Mouse (Mus musculus) olfactory bulb, adult 2 months (tissue): ENCODE data around the gene Defb43.

Experiments used
- CTCF ChIP-seq: fragments of 200-500 bp; IDR thresholded peaks from 2 replicates; pipeline ENCODE4 v1.5.1; 2012; ENCODE audit warnings: low read depth, mild to moderate bottlenecking, low read length, moderate library complexity; ENCODE audit not compliant: insufficient read depth
- POLR2A ChIP-seq: fragments of 200-500 bp; IDR thresholded peaks from 2 replicates; pipeline ENCODE4 v1.6.1; 2012; ENCODE audit warnings: mild to moderate bottlenecking, low read depth, low read length, moderate library complexity; ENCODE audit not compliant: insufficient read depth

- no peak for TF ChIP-seq CTCF
- TF ChIP-seq POLR2A, result no peak
Measured at GRCm38 (mm10) chr14:62965342-62965741, 46.2 kb upstream of the Defb43 start.
